Mouse (Mus musculus): ENCODE measurements around the gene Pdzd7. TPM values are rescaled to one million over a fixed set of nuclear protein-coding genes. Genes with fewer than 3 reads are reported as not detected.
A peak's percentile ranks its signal among the peaks of the same experiment; 100 is the strongest.

Gene Pdzd7
- polyA plus RNA-seq, 1 experiment from 2014 or later, result 0.33 TPM

DNA sequence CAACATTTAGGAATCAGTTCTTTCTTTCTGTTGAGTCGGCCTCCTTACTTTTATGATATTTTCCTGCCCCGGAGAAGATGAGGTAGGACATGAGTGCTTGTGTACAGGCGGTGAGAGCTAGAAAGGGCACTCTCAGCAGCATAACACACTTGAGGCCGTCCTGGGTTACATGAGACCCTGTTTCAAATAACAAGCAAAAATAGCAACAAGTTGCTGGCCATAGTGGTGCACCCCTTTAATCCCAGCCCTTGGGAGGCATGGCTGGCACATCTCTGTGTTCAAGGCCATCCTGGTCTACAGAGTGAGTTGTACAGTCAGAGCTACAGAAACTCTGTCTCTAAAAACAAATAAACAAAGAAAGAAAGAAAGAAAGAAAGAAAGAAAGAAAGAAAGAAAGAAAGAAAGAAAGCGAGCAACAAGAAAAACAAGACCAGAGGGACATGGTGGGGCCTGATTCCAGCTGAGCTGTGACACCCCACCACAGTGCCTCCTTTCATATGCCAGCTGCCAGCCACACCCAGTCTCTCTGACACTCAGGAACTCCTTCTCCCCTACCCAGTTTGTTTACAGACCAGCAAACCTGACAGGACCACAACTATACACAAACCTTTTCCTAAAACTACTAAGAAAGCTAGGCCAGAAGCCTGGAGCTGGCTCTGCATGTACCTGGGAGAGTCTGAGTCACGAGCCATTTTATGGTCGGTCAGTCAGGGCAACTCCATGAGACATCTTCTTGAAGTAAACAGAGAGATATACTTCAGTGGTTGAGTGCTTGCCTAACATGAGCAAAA is 11.6 kb upstream of the Pdzd7 start:
- Histone ChIP-seq H3K9me3 (ENCODE audit: control insufficient read depth, low read length) (no peaks in the 10 kb centered on the region), H3K36me3 (ENCODE audit: control insufficient read depth, insufficient read depth, low read length) (peaks cover 4% of the 10 kb centered on the region; the same call in 1 of the 2 replicates), H3K4me3 (ENCODE audit: low read depth, low read length) (no peak overlapping the region), H3K27ac (replicated peaks) (peak overlapping the region; percentile 96), H3K4me2 (replicated peaks; ENCODE audit: low read depth) (peak overlapping the region; percentile 81), H3K9ac (ENCODE audit: low read length) (peak overlapping the region; percentile 79; the same call in 1 of the 2 replicates), H3K27me3 (ENCODE audit: control insufficient read depth, insufficient read depth, low read length) (no peaks in the 10 kb centered on the region), H3K4me1 (replicated peaks; ENCODE audit: control insufficient read depth, insufficient read depth) (peaks cover 10% of the 10 kb centered on the region)
- ATAC-seq (ENCODE audit: low FRiP score, low TSS enrichment) (no peak), DNase-seq (ENCODE audit: low spot score) (no peak)
- TF ChIP-seq CTCF (IDR thresholded peaks at IDR 0.05; ENCODE audit: low read depth) (no peak), EP300 (optimal IDR thresholded peaks at IDR 0.05) (no peak)
- 61% methylated on average over 7 of the region's 7 CpGs for WGBS

GRCm38 (mm10) chr19:45056364-45056763 is 10.8 kb upstream of the Pdzd7 start:
- no peaks in the 10 kb centered on the region for H3K27me3 ChIP-seq (ENCODE audit: control insufficient read depth, insufficient read depth, low read length)
- no peak overlapping the region for H3K4me3 ChIP-seq (ENCODE audit: low read depth, low read length)
- peaks cover 10% of the 10 kb centered on the region for H3K4me1 ChIP-seq (replicated peaks; ENCODE audit: control insufficient read depth, insufficient read depth)
- peaks cover 8% of the 10 kb centered on the region; the same call in 1 of the 2 replicates for H3K36me3 ChIP-seq (ENCODE audit: control insufficient read depth, insufficient read depth, low read length)
- no peak overlapping the region for H3K4me2 ChIP-seq (replicated peaks; ENCODE audit: low read depth)
- no peak overlapping the region; the same call in 1 of the 2 replicates for H3K27ac ChIP-seq (replicated peaks)
- TF ChIP-seq EP300 (optimal IDR thresholded peaks at IDR 0.05) (no peak), CTCF (IDR thresholded peaks at IDR 0.05; ENCODE audit: low read depth) (peak; percentile 81)
- 41% methylated on average over 4 of the region's 4 CpGs for WGBS
- no peak overlapping the region for H3K9ac ChIP-seq (ENCODE audit: low read length)
- DNase-seq (ENCODE audit: low spot score) (no peak), ATAC-seq (ENCODE audit: low FRiP score, low TSS enrichment) (no peak)
- no peaks in the 10 kb centered on the region for H3K9me3 ChIP-seq (ENCODE audit: control insufficient read depth, low read length)

- WGBS, result 68% methylated on average over 6 of the region's 6 CpGs
- Histone ChIP-seq H3K4me3 (ENCODE audit: low read depth, low read length) (no peak overlapping the region), H3K9ac (ENCODE audit: low read length) (no peak overlapping the region), H3K36me3 (ENCODE audit: control insufficient read depth, insufficient read depth, low read length) (peaks cover 12% of the 10 kb centered on the region; the same call in 1 of the 2 replicates), H3K9me3 (ENCODE audit: control insufficient read depth, low read length) (no peaks in the 10 kb centered on the region), H3K27me3 (ENCODE audit: control insufficient read depth, insufficient read depth, low read length) (no peaks in the 10 kb centered on the region), H3K4me2 (replicated peaks; ENCODE audit: low read depth) (no peak overlapping the region), H3K4me1 (replicated peaks; ENCODE audit: control insufficient read depth, insufficient read depth) (peaks cover 10% of the 10 kb centered on the region), H3K27ac (replicated peaks) (no peak overlapping the region)
- ATAC-seq (ENCODE audit: low FRiP score, low TSS enrichment) (no peak), DNase-seq (ENCODE audit: low spot score) (no peak)
- TF ChIP-seq EP300 (optimal IDR thresholded peaks at IDR 0.05), result no peak
- TF ChIP-seq CTCF (IDR thresholded peaks at IDR 0.05; ENCODE audit: low read depth), result no peak
These were observed 9.6 kb upstream of the Pdzd7 start for GRCm38 (mm10) chr19:45054892-45055690.

DNA sequence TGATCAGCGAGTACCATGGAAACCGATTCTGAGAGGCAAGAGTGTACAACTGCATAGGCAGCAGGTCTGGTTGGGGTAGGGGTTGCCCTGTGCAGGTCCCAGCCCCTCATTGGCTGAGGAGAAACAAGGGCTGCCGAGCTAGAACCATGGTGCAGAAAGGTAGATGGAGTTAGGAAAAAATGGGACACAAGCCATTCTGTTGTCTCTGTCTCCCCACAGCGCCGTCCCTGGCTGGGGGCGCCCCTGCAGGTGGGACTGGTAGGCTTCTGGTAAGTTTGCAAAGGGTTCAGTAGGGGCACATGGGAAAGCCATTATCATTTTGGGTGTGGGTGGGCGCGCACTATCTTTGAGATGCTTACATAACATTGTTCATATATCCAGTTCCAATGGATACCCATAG is 7.9 kb upstream of the Pdzd7 start:
- no peaks in the 10 kb centered on the region for H3K9me3 ChIP-seq (ENCODE audit: control insufficient read depth, low read length)
- no peaks in the 10 kb centered on the region for H3K27me3 ChIP-seq (ENCODE audit: control insufficient read depth, insufficient read depth, low read length)
- WGBS, result 90% methylated on average over 8 of the region's 8 CpGs
- ATAC-seq (ENCODE audit: low FRiP score, low TSS enrichment) (no peak), DNase-seq (ENCODE audit: low spot score) (no peak)
- H3K9ac ChIP-seq (ENCODE audit: low read length), result no peak overlapping the region
- no peak for TF ChIP-seq EP300 (optimal IDR thresholded peaks at IDR 0.05)
- no peak for TF ChIP-seq CTCF (IDR thresholded peaks at IDR 0.05; ENCODE audit: low read depth)
- H3K36me3 ChIP-seq (ENCODE audit: control insufficient read depth, insufficient read depth, low read length), result peaks cover 14% of the 10 kb centered on the region; the same call in 1 of the 2 replicates
- H3K27ac ChIP-seq (replicated peaks), result no peak overlapping the region
- H3K4me3 ChIP-seq (ENCODE audit: low read depth, low read length), result no peak overlapping the region
- H3K4me2 ChIP-seq (replicated peaks; ENCODE audit: low read depth), result no peak overlapping the region
- H3K4me1 ChIP-seq (replicated peaks; ENCODE audit: control insufficient read depth, insufficient read depth), result peaks cover 11% of the 10 kb centered on the region; the same call in 1 of the 2 replicates

- Histone ChIP-seq H3K27ac (replicated peaks) (no peak overlapping the region), H3K4me2 (replicated peaks; ENCODE audit: low read depth) (no peak overlapping the region), H3K27me3 (ENCODE audit: control insufficient read depth, insufficient read depth, low read length) (no peaks in the 10 kb centered on the region), H3K4me3 (ENCODE audit: low read depth, low read length) (no peak overlapping the region), H3K9me3 (ENCODE audit: control insufficient read depth, low read length) (no peaks in the 10 kb centered on the region), H3K36me3 (ENCODE audit: control insufficient read depth, insufficient read depth, low read length) (peaks cover 14% of the 10 kb centered on the region; the same call in 1 of the 2 replicates), H3K9ac (ENCODE audit: low read length) (no peak overlapping the region), H3K4me1 (replicated peaks; ENCODE audit: control insufficient read depth, insufficient read depth) (0 out of 2 replicates have a peak, but pooled peaks cover 3% of the 10 kb centered on the region)
- TF ChIP-seq EP300 (optimal IDR thresholded peaks at IDR 0.05) (no peak), CTCF (IDR thresholded peaks at IDR 0.05; ENCODE audit: low read depth) (no peak)
- ATAC-seq (ENCODE audit: low FRiP score, low TSS enrichment) (no peak), DNase-seq (ENCODE audit: low spot score) (no peak)
- 72% methylated on average over 9 of the region's 9 CpGs for WGBS
These were observed 4.0 kb upstream of the Pdzd7 start for GRCm38 (mm10) chr19:45049523-45049922.
